Mouse (Mus musculus): ENCODE results near the gene Slc45a3. TPM values are rescaled to one million over a fixed set of nuclear protein-coding genes. Genes with fewer than 3 reads are reported as not detected.

Gene Slc45a3
- polyA plus RNA-seq, 1 experiment = 1.7 TPM

- Histone ChIP-seq H3K27ac (ENCODE audit: control insufficient read depth, insufficient read depth, low read depth, low read length, poor library complexity) (no peak overlapping the region), H3K4me3 (replicated peaks; ENCODE audit: control insufficient read depth, low read depth, low read length) (no peak overlapping the region), H3K4me1 (ENCODE audit: control insufficient read depth, insufficient read depth, low read length) (no peaks in the 10 kb centered on the region)
- TF ChIP-seq CTCF (IDR thresholded peaks at IDR 0.05; ENCODE audit: control insufficient read depth, insufficient read depth, low read length) (no peak), POLR2A (IDR thresholded peaks at IDR 0.05; ENCODE audit: borderline replicate concordance, control insufficient read depth, low read depth, low read length) (no peak)
- 50% methylated on average over 2 of the region's 2 CpGs for WGBS
Measured at GRCm38 (mm10) chr1:131980471-131980870, 17.7 kb downstream of the Slc45a3 start.

DNA sequence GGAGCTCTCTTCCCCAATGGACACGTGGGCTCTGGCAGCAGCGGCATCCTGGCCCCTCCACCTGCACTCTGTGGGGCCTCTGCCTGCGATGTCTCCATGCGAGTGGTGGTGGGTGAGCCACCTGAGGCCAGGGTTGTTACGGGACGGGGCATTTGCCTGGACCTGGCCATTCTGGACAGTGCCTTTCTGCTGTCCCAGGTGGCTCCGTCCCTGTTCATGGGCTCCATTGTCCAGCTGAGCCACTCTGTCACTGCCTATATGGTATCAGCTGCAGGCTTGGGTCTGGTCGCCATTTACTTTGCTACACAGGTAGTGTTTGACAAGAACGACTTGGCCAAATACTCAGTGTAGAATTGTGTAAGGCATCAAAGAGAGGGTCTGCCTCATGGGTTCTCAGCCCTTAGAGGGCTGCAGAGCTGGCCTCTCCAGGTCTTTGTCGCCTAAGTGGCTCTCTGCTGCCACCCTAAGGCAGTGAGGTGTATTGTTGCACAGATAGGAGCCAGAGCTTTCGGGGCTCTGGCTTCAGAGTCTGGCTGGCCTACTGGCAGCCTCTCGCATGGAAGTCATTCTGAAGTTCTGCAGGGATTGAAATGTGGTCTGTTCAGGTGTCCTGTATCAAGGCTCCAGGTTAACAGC is 18.7 kb downstream of the Slc45a3 start:
- no peak overlapping the region; the same call in 1 of the 2 replicates for H3K27ac ChIP-seq (ENCODE audit: control insufficient read depth, insufficient read depth, low read depth, low read length, poor library complexity)
- TF ChIP-seq CTCF (IDR thresholded peaks at IDR 0.05; ENCODE audit: control insufficient read depth, insufficient read depth, low read length) (peak; percentile 76), POLR2A (IDR thresholded peaks at IDR 0.05; ENCODE audit: borderline replicate concordance, control insufficient read depth, low read depth, low read length) (0 out of 2 replicates have a peak, but pooled peaks have one; percentile 17)
- no peaks in the 10 kb centered on the region for H3K4me1 ChIP-seq (ENCODE audit: control insufficient read depth, insufficient read depth, low read length)
- WGBS = 52% methylated on average over 12 of the region's 12 CpGs
- H3K4me3 ChIP-seq (replicated peaks; ENCODE audit: control insufficient read depth, low read depth, low read length) = no peak overlapping the region

GRCm38 (mm10) chr1:131982907-131983306 is 20.1 kb downstream of the Slc45a3 start:
- Histone ChIP-seq H3K27ac (ENCODE audit: control insufficient read depth, insufficient read depth, low read depth, low read length, poor library complexity) (no peak overlapping the region), H3K4me3 (replicated peaks; ENCODE audit: control insufficient read depth, low read depth, low read length) (no peak overlapping the region), H3K4me1 (ENCODE audit: control insufficient read depth, insufficient read depth, low read length) (no peaks in the 10 kb centered on the region)
- TF ChIP-seq CTCF (IDR thresholded peaks at IDR 0.05; ENCODE audit: control insufficient read depth, insufficient read depth, low read length) (peak; percentile 98), POLR2A (IDR thresholded peaks at IDR 0.05; ENCODE audit: borderline replicate concordance, control insufficient read depth, low read depth, low read length) (no peak)
- WGBS = 11% methylated on average over 5 of the region's 5 CpGs

DNA sequence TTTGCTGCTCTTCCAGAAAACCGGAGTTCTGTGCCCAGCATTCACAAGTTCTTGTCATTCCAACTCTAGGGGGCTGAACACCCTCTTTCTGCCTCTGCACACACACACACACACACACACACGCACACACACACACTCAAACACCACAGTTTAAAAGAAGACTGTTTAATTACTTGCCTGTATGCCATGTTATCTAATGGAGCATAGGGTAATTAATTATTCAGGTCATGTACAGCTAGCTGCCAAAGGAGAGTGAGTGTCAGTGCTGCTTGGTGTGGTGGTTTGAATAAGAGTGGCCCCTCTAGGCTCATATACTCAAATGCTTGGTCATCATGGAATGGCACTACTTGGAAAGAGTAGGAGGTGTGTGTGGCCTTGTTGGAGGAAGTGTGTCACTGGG is 21.0 kb downstream of the Slc45a3 start:
- no peak for TF ChIP-seq POLR2A (IDR thresholded peaks at IDR 0.05; ENCODE audit: borderline replicate concordance, control insufficient read depth, low read depth, low read length)
- no peak for TF ChIP-seq CTCF (IDR thresholded peaks at IDR 0.05; ENCODE audit: control insufficient read depth, insufficient read depth, low read length)
- WGBS = 80% methylated on average over 2 of the region's 2 CpGs

GRCm38 (mm10) chr1:131987432-131987831 is 24.7 kb downstream of the Slc45a3 start:
- H3K4me1 ChIP-seq (ENCODE audit: control insufficient read depth, insufficient read depth, low read length) = no peaks in the 10 kb centered on the region
- H3K27ac ChIP-seq (ENCODE audit: control insufficient read depth, insufficient read depth, low read depth, low read length, poor library complexity) = no peak overlapping the region
- TF ChIP-seq CTCF (IDR thresholded peaks at IDR 0.05; ENCODE audit: control insufficient read depth, insufficient read depth, low read length) (no peak), POLR2A (IDR thresholded peaks at IDR 0.05; ENCODE audit: borderline replicate concordance, control insufficient read depth, low read depth, low read length) (no peak)
- H3K4me3 ChIP-seq (replicated peaks; ENCODE audit: control insufficient read depth, low read depth, low read length) = no peak overlapping the region
- 78% methylated on average over 15 of the region's 15 CpGs for WGBS

More for the DNA sequence above, 21.0 kb downstream of the Slc45a3 start:
- Histone ChIP-seq H3K4me3 (replicated peaks; ENCODE audit: control insufficient read depth, low read depth, low read length) (no peak overlapping the region), H3K4me1 (ENCODE audit: control insufficient read depth, insufficient read depth, low read length) (no peaks in the 10 kb centered on the region), H3K27ac (ENCODE audit: control insufficient read depth, insufficient read depth, low read depth, low read length, poor library complexity) (no peak overlapping the region)

DNA sequence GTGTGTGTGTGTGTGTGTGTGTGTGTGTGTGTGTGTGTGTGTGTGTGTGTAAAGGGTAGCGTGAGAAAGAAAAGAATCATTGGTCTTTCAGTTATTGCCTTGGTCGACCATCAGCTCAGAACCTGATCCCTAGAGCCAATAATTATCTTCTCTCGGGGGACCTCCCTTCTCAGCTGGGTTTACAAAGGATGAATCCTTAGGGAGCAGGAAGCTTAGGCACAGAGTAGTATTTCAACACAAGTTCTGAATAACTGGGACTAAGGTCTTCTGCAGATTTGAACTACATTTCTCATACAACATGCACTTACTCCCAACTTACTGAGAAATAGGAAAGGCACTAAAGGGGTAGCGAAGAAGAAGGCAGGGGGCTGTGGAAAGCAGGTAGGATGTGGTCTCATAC is 26.7 kb downstream of the Slc45a3 start:
- Histone ChIP-seq H3K27ac (ENCODE audit: control insufficient read depth, insufficient read depth, low read depth, low read length, poor library complexity) (no peak overlapping the region), H3K4me3 (replicated peaks; ENCODE audit: control insufficient read depth, low read depth, low read length) (no peak overlapping the region), H3K4me1 (ENCODE audit: control insufficient read depth, insufficient read depth, low read length) (peaks cover 1% of the 10 kb centered on the region; the same call in 1 of the 2 replicates)
- TF ChIP-seq POLR2A (IDR thresholded peaks at IDR 0.05; ENCODE audit: borderline replicate concordance, control insufficient read depth, low read depth, low read length) = no peak
- TF ChIP-seq CTCF (IDR thresholded peaks at IDR 0.05; ENCODE audit: control insufficient read depth, insufficient read depth, low read length) = no peak
- 87% methylated on average over 4 of the region's 4 CpGs for WGBS

DNA sequence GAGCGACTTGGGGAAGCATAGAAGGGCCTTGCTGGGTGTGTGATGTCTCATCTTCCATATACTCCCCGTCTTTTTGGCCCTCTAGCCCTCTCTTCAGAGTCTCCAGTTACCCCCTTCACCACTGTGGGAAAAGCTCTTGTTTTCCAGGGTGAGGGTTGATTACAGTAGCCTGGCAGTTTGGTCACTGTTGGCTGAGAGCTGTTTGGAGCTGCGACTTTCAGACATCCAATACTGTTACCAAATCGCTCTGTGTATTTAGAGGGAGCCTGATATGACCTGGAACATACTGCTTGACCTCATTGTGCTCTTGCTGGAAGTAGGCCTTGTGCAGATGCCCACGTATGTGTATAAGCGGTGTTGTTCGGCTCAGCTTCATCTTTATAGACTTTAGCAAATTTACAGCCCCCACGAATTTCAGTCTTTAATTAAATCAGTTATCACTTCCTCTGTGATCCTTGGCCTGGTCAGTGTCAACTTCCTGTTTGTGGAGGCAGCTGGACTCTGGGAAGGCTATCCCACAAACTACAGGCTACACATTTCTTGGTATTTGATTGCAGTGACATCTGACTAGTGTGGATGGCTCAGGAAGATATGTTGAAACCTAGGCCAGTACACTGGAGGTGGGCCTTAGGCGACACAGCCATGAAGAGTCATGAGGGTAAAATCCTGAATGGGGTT is 27.5 kb downstream of the Slc45a3 start:
- TF ChIP-seq POLR2A (IDR thresholded peaks at IDR 0.05; ENCODE audit: borderline replicate concordance, control insufficient read depth, low read depth, low read length) = no peak
- TF ChIP-seq CTCF (IDR thresholded peaks at IDR 0.05; ENCODE audit: control insufficient read depth, insufficient read depth, low read length) = no peak
- H3K27ac ChIP-seq (ENCODE audit: control insufficient read depth, insufficient read depth, low read depth, low read length, poor library complexity) = no peak overlapping the region
- 77% methylated on average over 9 of the region's 9 CpGs for WGBS
- H3K4me3 ChIP-seq (replicated peaks; ENCODE audit: control insufficient read depth, low read depth, low read length) = no peak overlapping the region
- H3K4me1 ChIP-seq (ENCODE audit: control insufficient read depth, insufficient read depth, low read length) = peaks cover 1% of the 10 kb centered on the region; the same call in 1 of the 2 replicates

DNA sequence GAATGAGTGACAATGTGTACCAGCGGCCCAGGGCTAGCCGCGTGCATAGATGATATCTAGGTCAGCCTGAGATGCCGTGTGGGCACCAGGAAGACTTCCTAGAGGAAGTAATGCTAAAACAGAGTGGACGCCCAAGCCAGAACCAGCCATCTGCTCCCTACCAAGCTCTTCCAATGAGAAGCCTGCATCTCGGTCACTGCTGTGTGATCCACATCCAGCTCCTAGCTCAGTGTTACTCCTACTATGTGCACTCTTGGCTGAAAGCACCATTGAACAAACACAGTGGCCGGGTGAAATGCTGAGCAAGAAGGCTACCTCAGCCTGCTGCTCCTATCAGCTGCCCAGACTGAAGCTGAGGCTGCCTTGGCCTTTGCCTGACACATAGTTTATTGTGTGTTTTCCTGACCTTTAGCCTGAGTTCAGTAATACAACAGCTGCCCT is 29.8 kb downstream of the Slc45a3 start:
- no peak overlapping the region for H3K4me3 ChIP-seq (replicated peaks; ENCODE audit: control insufficient read depth, low read depth, low read length)
- TF ChIP-seq CTCF (IDR thresholded peaks at IDR 0.05; ENCODE audit: control insufficient read depth, insufficient read depth, low read length) (no peak), POLR2A (IDR thresholded peaks at IDR 0.05; ENCODE audit: borderline replicate concordance, control insufficient read depth, low read depth, low read length) (no peak)
- no peak overlapping the region for H3K27ac ChIP-seq (ENCODE audit: control insufficient read depth, insufficient read depth, low read depth, low read length, poor library complexity)
- 54% methylated on average over 7 of the region's 7 CpGs for WGBS
- H3K4me1 ChIP-seq (ENCODE audit: control insufficient read depth, insufficient read depth, low read length) = peaks cover 1% of the 10 kb centered on the region; the same call in 1 of the 2 replicates

All from bone marrow, adult 2 months (tissue).